Mouse (Mus musculus) neural tube, embryonic 15.5 days (tissue): ENCODE data around the gene Mybl2. TPM values are rescaled to one million over a fixed set of nuclear protein-coding genes. Genes with fewer than 3 reads are reported as not detected.
"Not testable (repeated sequence)": the region's sequence is repeated elsewhere in the genome, so short reads cannot be mapped to it uniquely, and the experiment has no call there.

Experiments
- ATAC-seq: fragments of 200-750 bp; cut with Nextera tagmentation; 2 replicates; pipeline ENCODE4 v1.8.0; 2017; ENCODE audit warnings: mild to moderate bottlenecking, moderate TSS enrichment, moderate library complexity; ENCODE audit not compliant: low FRiP score
- H3K27ac ChIP-seq: fragments of 300-500 bp; sonication (generic); replicated peaks from 2 replicates; pipeline ENCODE4 v1.5.1; 2015; ENCODE audit warnings: mild to moderate bottlenecking, inconsistent platforms
- H3K27me3 ChIP-seq: fragments of 300-500 bp; sonication (generic); replicated peaks from 2 replicates; pipeline ENCODE4 v1.6.1; 2015; ENCODE audit warnings: inconsistent platforms
- H3K36me3 ChIP-seq: fragments of 300-500 bp; sonication (generic); 2 replicates; pipeline ENCODE4 v1.6.1; 2015; ENCODE audit warnings: inconsistent platforms
- H3K4me1 ChIP-seq: fragments of 300-500 bp; sonication (generic); 2 replicates; pipeline ENCODE4 v1.6.1; 2015; ENCODE audit warnings: inconsistent platforms
- H3K4me2 ChIP-seq: fragments of 300-500 bp; sonication (generic); 2 replicates; pipeline ENCODE4 v1.6.1; 2015; ENCODE audit warnings: inconsistent platforms, mild to moderate bottlenecking, moderate library complexity
- H3K4me3 ChIP-seq: fragments of 300-500 bp; sonication (generic); replicated peaks from 2 replicates; pipeline ENCODE4 v1.5.1; 2015; ENCODE audit warnings: mild to moderate bottlenecking, inconsistent platforms
- H3K9ac ChIP-seq: fragments of 300-500 bp; sonication (generic); replicated peaks from 2 replicates; pipeline ENCODE4 v1.6.1; 2015; ENCODE audit warnings: mild to moderate bottlenecking, inconsistent platforms
- H3K9me3 ChIP-seq: fragments of 300-500 bp; sonication (generic); replicated peaks from 2 replicates; pipeline ENCODE4 v1.6.1; 2016; ENCODE audit warnings: inconsistent platforms
- WGBS: fragments of 180-500 bp; shearing (Covaris S2); methylation state at CpG from one replicate; pipeline ENCODE4 v1.1.7; 2015; ENCODE audit warnings: mixed read lengths; 5-methylcytosine and 5-hydroxymethylcytosine counted together
- polyA plus RNA-seq: library from polyadenylated mRNA; unstranded; fragments of >200 nt; fragmentation: Nextera tagmentation; extraction: Ambion mirVana; gene quantifications from 2 replicates; pipeline ENCODE4 v1.2.1, GENCODE M21; 2015

Gene Mybl2
- polyA plus RNA-seq, 1 experiment from 2014 or later, result 2.8 TPM

GRCm38 (mm10) chr2:163054891-163055494 lies 506 bp downstream of the Mybl2 start:
- H3K4me2 ChIP-seq, result peak overlapping the region; percentile 100
- under 1% methylated on average over 38 of the region's 38 CpGs for WGBS
- no peak for ATAC-seq
- peak overlapping the region; percentile 61 for H3K4me3 ChIP-seq
- H3K9me3 ChIP-seq, result no peaks in the 10 kb centered on the region
- H3K9ac ChIP-seq, result peak overlapping the region; percentile 32; the same call in 1 of the 2 replicates
- H3K4me1 ChIP-seq, result peaks cover 19% of the 10 kb centered on the region
- no peak overlapping the region for H3K27ac ChIP-seq
- H3K27me3 ChIP-seq, result peaks cover 15% of the 10 kb centered on the region
- no peaks in the 10 kb centered on the region for H3K36me3 ChIP-seq

GRCm38 (mm10) chr2:163055715-163056114 lies 1.2 kb downstream of the Mybl2 start:
- Histone ChIP-seq H3K4me1 (peaks cover 19% of the 10 kb centered on the region), H3K27me3 (peaks cover 15% of the 10 kb centered on the region), H3K4me3 (peak overlapping the region; percentile 61; the same call in 1 of the 2 replicates), H3K27ac (no peak overlapping the region), H3K36me3 (no peaks in the 10 kb centered on the region), H3K9me3 (no peaks in the 10 kb centered on the region), H3K9ac (no peak overlapping the region), H3K4me2 (peak overlapping the region; percentile 100)
- WGBS, result 32% methylated on average over 5 of the region's 5 CpGs
- ATAC-seq, result no peak

DNA sequence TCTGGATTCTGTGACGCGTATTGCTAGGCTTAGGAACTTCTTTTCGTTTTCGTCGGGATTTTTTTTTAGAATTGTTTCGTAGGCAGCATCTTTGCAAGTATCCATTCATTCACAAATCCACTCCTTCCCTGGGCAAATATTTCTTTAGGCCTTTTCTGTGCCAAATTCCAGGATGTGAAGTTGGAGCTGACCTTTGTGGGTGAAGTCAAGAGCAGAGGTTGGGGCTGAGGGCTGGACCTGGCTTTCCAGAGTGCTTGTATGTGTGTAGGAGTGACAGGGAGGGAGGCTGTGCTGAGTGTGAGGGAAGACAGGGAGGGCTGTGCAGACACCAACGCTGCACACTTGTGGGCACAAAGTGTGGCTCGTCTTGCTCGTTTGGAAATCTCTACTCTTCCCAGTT lies 2.1 kb downstream of the Mybl2 start:
- H3K27ac ChIP-seq, result no peak overlapping the region
- ATAC-seq, result no peak
- H3K9me3 ChIP-seq, result no peaks in the 10 kb centered on the region
- H3K27me3 ChIP-seq, result peaks cover 15% of the 10 kb centered on the region
- H3K36me3 ChIP-seq, result no peaks in the 10 kb centered on the region
- peaks cover 19% of the 10 kb centered on the region for H3K4me1 ChIP-seq
- H3K4me3 ChIP-seq, result no peak overlapping the region
- H3K4me2 ChIP-seq, result no peak overlapping the region
- WGBS, result 89% methylated on average over 9 of the region's 9 CpGs
- H3K9ac ChIP-seq, result no peak overlapping the region

GRCm38 (mm10) chr2:163058981-163059380 lies 4.5 kb downstream of the Mybl2 start:
- ATAC-seq, H3K36me3 ChIP-seq, H3K9ac ChIP-seq, H3K27ac ChIP-seq, H3K4me3 ChIP-seq, H3K4me2 ChIP-seq, H3K9me3 ChIP-seq: not testable (repeated sequence)
- WGBS, result 97% methylated on average over 6 of the region's 7 CpGs
- H3K4me1 ChIP-seq, result peaks cover 14% of the 10 kb centered on the region
- H3K27me3 ChIP-seq, result peaks cover 15% of the 10 kb centered on the region

DNA sequence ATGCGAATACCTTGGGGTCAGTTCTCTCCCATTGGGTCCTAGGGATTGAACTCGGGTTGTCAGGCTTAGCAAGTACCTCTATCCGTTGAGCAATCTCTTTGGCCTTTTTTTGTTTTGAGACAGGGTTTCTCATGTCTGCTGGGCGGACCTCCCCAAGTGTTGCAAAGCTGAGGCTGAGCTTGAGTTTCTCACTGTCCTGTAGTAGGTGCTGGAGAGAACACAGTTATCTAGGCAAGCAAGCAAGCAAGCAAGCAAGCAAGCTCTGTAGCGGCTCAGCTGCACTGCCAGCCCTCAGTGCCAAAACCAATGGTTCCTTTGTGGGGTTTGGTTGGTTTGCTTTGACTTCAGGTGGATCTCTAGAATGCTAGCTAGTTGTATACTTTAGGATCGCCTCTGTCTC lies 6.1 kb downstream of the Mybl2 start:
- peaks cover 3% of the 10 kb centered on the region for H3K27me3 ChIP-seq
- no peak overlapping the region for H3K4me3 ChIP-seq
- no peaks in the 10 kb centered on the region for H3K9me3 ChIP-seq
- no peaks in the 10 kb centered on the region for H3K4me1 ChIP-seq
- H3K27ac ChIP-seq, result no peak overlapping the region
- WGBS, result 91% methylated on average over 6 of the region's 6 CpGs
- no peak for ATAC-seq
- H3K4me2 ChIP-seq, result no peak overlapping the region
- no peak overlapping the region for H3K9ac ChIP-seq
- no peaks in the 10 kb centered on the region for H3K36me3 ChIP-seq

- Histone ChIP-seq H3K4me1 (no peaks in the 10 kb centered on the region), H3K27me3 (no peaks in the 10 kb centered on the region), H3K4me3 (no peak overlapping the region), H3K36me3 (no peaks in the 10 kb centered on the region), H3K9ac (no peak overlapping the region), H3K27ac (no peak overlapping the region), H3K9me3 (no peaks in the 10 kb centered on the region), H3K4me2 (no peak overlapping the region)
- ATAC-seq, result no peak
- WGBS, result 83% methylated on average over 8 of the region's 8 CpGs
Observed at GRCm38 (mm10) chr2:163061203-163062118, 7.0 kb downstream of the Mybl2 start.

DNA sequence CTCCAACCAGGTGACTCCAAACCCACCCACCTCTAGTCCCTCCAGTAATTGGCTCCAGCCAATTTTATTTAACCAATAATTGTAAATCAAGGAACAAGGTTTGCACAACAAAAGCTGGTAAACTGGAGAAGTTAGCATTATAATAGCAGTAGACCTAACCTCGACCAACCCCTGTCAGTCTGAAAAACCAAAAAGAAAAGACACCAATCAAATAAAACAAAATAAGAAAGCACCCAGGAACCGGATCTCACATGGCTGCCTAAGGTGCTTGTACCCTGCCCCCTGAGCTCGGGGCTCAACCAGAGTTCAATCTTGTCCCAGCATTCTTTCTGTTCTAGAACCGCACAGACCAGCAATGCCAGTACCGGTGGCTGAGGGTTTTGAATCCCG lies 7.6 kb downstream of the Mybl2 start:
- Histone ChIP-seq H3K4me1 (no peaks in the 10 kb centered on the region), H3K4me2 (no peak overlapping the region), H3K9me3 (no peaks in the 10 kb centered on the region), H3K27me3 (no peaks in the 10 kb centered on the region), H3K27ac (no peak overlapping the region), H3K36me3 (no peaks in the 10 kb centered on the region), H3K9ac (no peak overlapping the region), H3K4me3 (no peak overlapping the region)
- no peak for ATAC-seq
- 56% methylated on average over 6 of the region's 6 CpGs for WGBS

DNA sequence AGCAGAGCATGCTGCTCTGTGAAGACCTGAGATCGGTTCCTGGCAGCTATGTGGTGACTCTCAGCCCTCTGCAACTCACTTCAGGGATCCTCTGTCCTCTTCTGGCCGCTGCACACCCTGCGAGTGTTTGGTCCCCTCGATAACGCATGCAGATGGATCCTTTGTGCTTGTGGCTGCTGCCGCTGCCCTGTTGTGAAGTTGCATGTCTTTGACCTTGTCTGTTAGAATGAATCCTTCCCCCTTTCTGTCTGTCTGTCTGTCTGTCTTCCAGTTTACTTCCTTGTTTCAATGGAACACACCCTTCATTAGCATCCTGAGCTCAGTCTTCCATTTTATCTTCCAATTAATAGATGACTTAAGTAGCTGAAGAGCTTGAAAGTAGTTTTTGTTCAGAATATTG lies 11.8 kb downstream of the Mybl2 start:
- no peak overlapping the region for H3K4me2 ChIP-seq
- H3K9me3 ChIP-seq, result no peaks in the 10 kb centered on the region
- no peak overlapping the region for H3K4me3 ChIP-seq
- H3K36me3 ChIP-seq, result no peaks in the 10 kb centered on the region
- WGBS, result 91% methylated on average over 6 of the region's 6 CpGs
- ATAC-seq, result no peak
- no peaks in the 10 kb centered on the region for H3K27me3 ChIP-seq
- no peak overlapping the region for H3K9ac ChIP-seq
- H3K4me1 ChIP-seq, result no peaks in the 10 kb centered on the region
- no peak overlapping the region for H3K27ac ChIP-seq

DNA sequence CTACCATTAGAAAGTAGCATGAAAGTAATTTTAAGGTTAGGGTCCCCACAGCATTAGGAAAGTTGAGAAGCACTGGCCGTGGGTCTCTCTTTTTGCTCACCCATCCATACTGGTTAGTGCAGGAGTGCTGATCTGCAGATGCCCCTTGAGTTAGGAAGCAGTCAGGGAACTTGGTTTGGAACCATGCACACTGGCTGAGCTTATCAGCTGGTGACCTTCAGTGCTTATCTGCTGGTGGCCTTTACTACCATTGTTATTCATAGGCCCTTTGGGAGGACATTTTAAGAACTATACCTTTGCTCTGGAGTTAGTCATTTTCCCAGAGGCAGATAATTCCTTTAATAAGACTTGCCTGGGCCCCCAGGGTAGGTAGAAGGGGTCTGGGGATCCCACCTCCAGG lies 12.7 kb downstream of the Mybl2 start:
- no peaks in the 10 kb centered on the region for H3K36me3 ChIP-seq
- H3K4me3 ChIP-seq, result no peak overlapping the region
- no peak overlapping the region for H3K9ac ChIP-seq
- no peaks in the 10 kb centered on the region for H3K27me3 ChIP-seq
- no peak for ATAC-seq
- no peaks in the 10 kb centered on the region for H3K4me1 ChIP-seq
- H3K9me3 ChIP-seq, result no peaks in the 10 kb centered on the region
- no peak overlapping the region for H3K27ac ChIP-seq
- no peak overlapping the region for H3K4me2 ChIP-seq
- 88% methylated on average over 1 of the region's 1 CpGs for WGBS

DNA sequence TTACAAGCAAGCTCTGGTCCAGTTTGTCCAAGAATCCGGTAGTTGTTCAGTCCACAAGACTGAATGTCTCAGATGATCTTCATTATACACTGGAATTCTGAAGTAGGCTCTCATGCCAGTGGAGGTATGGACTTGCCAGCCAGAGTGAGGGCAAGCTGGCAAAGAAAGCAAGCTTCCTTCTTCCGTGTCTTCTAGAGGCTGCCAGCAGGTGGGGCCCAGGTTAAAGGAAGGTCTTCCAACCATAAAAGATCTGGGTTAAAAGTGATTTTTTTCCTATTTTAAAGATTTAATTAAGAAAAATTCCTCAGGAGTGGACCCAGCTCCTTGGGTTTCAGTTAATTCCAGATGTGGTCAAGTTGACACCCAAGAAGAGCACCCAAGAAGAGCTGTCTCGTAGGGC lies 15.7 kb downstream of the Mybl2 start:
- WGBS, result 88% methylated on average over 3 of the region's 3 CpGs
- Histone ChIP-seq H3K4me1 (no peaks in the 10 kb centered on the region), H3K9me3 (no peaks in the 10 kb centered on the region), H3K27ac (no peak overlapping the region), H3K4me3 (no peak overlapping the region), H3K27me3 (no peaks in the 10 kb centered on the region), H3K9ac (no peak overlapping the region), H3K36me3 (no peaks in the 10 kb centered on the region), H3K4me2 (no peak overlapping the region)
- ATAC-seq, result no peak

GRCm38 (mm10) chr2:163071590-163071989 lies 17.1 kb downstream of the Mybl2 start:
- 89% methylated on average over 3 of the region's 3 CpGs for WGBS
- Histone ChIP-seq H3K27me3 (no peaks in the 10 kb centered on the region), H3K4me3 (no peak overlapping the region), H3K27ac (no peak overlapping the region), H3K4me1 (no peaks in the 10 kb centered on the region), H3K4me2 (no peak overlapping the region), H3K36me3 (no peaks in the 10 kb centered on the region), H3K9ac (no peak overlapping the region), H3K9me3 (no peaks in the 10 kb centered on the region)
- no peak for ATAC-seq
